Mouse (Mus musculus): ENCODE measurements around the gene C2cd3. TPM values are rescaled to one million over a fixed set of nuclear protein-coding genes. Genes with fewer than 3 reads are reported as not detected.
"Not testable (repeated sequence)": the region's sequence is repeated elsewhere in the genome, so short reads cannot be mapped to it uniquely, and the experiment has no call there.

The C2cd3 gene
- polyA plus RNA-seq, 1 experiment from 2014 or later: 7.5 TPM

- no peaks in the 10 kb centered on the region for H3K9me3 ChIP-seq (ENCODE audit: low read length)
- no peak for ATAC-seq
- H3K36me3 ChIP-seq (ENCODE audit: insufficient read depth, low read length): no peaks in the 10 kb centered on the region
- no peaks in the 10 kb centered on the region for H3K27me3 ChIP-seq (replicated peaks; ENCODE audit: insufficient read depth, low read length)
- H3K9ac ChIP-seq (replicated peaks; ENCODE audit: low read depth): no peak overlapping the region
- TF ChIP-seq EP300 (IDR thresholded peaks at IDR 0.05) (no peak), CTCF (IDR thresholded peaks at IDR 0.05) (no peak)
- DNase-seq (ENCODE audit: low spot score): no peak
- no peak overlapping the region for H3K4me2 ChIP-seq (replicated peaks; ENCODE audit: low read depth, low read length)
- 69% methylated on average over 20 of the region's 20 CpGs for WGBS
- H3K4me3 ChIP-seq (ENCODE audit: low read depth, low read length): no peak overlapping the region
- no peak overlapping the region for H3K27ac ChIP-seq (ENCODE audit: low read length)
- H3K4me1 ChIP-seq (ENCODE audit: insufficient read depth, low read depth, low read length): peaks cover 6% of the 10 kb centered on the region; the same call in 1 of the 2 replicates
These were observed 107.2 kb downstream of the C2cd3 start for GRCm38 (mm10) chr7:100479100-100479822.

- WGBS: 61% methylated on average over 15 of the region's 15 CpGs
- ATAC-seq (peak; percentile 33; the same call in 1 of the 2 replicates), DNase-seq (ENCODE audit: low spot score) (peak; percentile 28)
- no peak overlapping the region for H3K27ac ChIP-seq (ENCODE audit: low read length)
- H3K4me1 ChIP-seq (ENCODE audit: insufficient read depth, low read depth, low read length): peaks cover 3% of the 10 kb centered on the region; the same call in 1 of the 2 replicates
- no peaks in the 10 kb centered on the region for H3K36me3 ChIP-seq (ENCODE audit: insufficient read depth, low read length)
- H3K9me3 ChIP-seq (ENCODE audit: low read length): no peaks in the 10 kb centered on the region
- H3K4me2 ChIP-seq (replicated peaks; ENCODE audit: low read depth, low read length): no peak overlapping the region
- no peak overlapping the region for H3K9ac ChIP-seq (replicated peaks; ENCODE audit: low read depth)
- no peaks in the 10 kb centered on the region for H3K27me3 ChIP-seq (replicated peaks; ENCODE audit: insufficient read depth, low read length)
- H3K4me3 ChIP-seq (ENCODE audit: low read depth, low read length): no peak overlapping the region
- TF ChIP-seq EP300 (IDR thresholded peaks at IDR 0.05): no peak
- TF ChIP-seq CTCF (IDR thresholded peaks at IDR 0.05): no peak
These were observed 107.8 kb downstream of the C2cd3 start for GRCm38 (mm10) chr7:100479823-100480164.

- 81% methylated on average over 17 of the region's 17 CpGs for WGBS
- ATAC-seq: no peak
- TF ChIP-seq EP300 (IDR thresholded peaks at IDR 0.05) (no peak), CTCF (IDR thresholded peaks at IDR 0.05) (no peak)
These were observed 108.1 kb downstream of the C2cd3 start for GRCm38 (mm10) chr7:100480175-100480574.

GRCm38 (mm10) chr7:100482046-100482445 is 110.0 kb downstream of the C2cd3 start:
- not testable (repeated sequence) for H3K36me3 ChIP-seq (ENCODE audit: insufficient read depth, low read length); H3K9me3 ChIP-seq (ENCODE audit: low read length); H3K27me3 ChIP-seq (replicated peaks; ENCODE audit: insufficient read depth, low read length); H3K27ac ChIP-seq (ENCODE audit: low read length); H3K9ac ChIP-seq (replicated peaks; ENCODE audit: low read depth); H3K4me3 ChIP-seq (ENCODE audit: low read depth, low read length); DNase-seq (ENCODE audit: low spot score); ATAC-seq; H3K4me2 ChIP-seq (replicated peaks; ENCODE audit: low read depth, low read length); H3K4me1 ChIP-seq (ENCODE audit: insufficient read depth, low read depth, low read length)
- WGBS: 73% methylated on average over 2 of the region's 2 CpGs

More at GRCm38 (mm10) chr7:100480175-100480574, 108.1 kb downstream of the C2cd3 start:
- H3K36me3 ChIP-seq (ENCODE audit: insufficient read depth, low read length): no peaks in the 10 kb centered on the region
- H3K4me1 ChIP-seq (ENCODE audit: insufficient read depth, low read depth, low read length): no peaks in the 10 kb centered on the region
- DNase-seq (ENCODE audit: low spot score): no peak
- H3K27ac ChIP-seq (ENCODE audit: low read length): no peak overlapping the region
- no peaks in the 10 kb centered on the region for H3K27me3 ChIP-seq (replicated peaks; ENCODE audit: insufficient read depth, low read length)
- no peak overlapping the region for H3K4me2 ChIP-seq (replicated peaks; ENCODE audit: low read depth, low read length)
- H3K4me3 ChIP-seq (ENCODE audit: low read depth, low read length): no peak overlapping the region
- H3K9me3 ChIP-seq (ENCODE audit: low read length): no peaks in the 10 kb centered on the region
- no peak overlapping the region for H3K9ac ChIP-seq (replicated peaks; ENCODE audit: low read depth)

GRCm38 (mm10) chr7:100484493-100484892 is 112.5 kb downstream of the C2cd3 start:
- WGBS: 70% methylated on average over 5 of the region's 5 CpGs
- H3K4me2 ChIP-seq (replicated peaks; ENCODE audit: low read depth, low read length): no peak overlapping the region
- ATAC-seq (no peak), DNase-seq (ENCODE audit: low spot score) (peak; percentile 25)
- no peaks in the 10 kb centered on the region for H3K4me1 ChIP-seq (ENCODE audit: insufficient read depth, low read depth, low read length)
- TF ChIP-seq CTCF (IDR thresholded peaks at IDR 0.05) (no peak), EP300 (IDR thresholded peaks at IDR 0.05) (no peak)
- H3K9me3 ChIP-seq (ENCODE audit: low read length): no peaks in the 10 kb centered on the region
- no peaks in the 10 kb centered on the region for H3K36me3 ChIP-seq (ENCODE audit: insufficient read depth, low read length)
- H3K9ac ChIP-seq (replicated peaks; ENCODE audit: low read depth): no peak overlapping the region
- H3K27ac ChIP-seq (ENCODE audit: low read length): no peak overlapping the region
- no peak overlapping the region for H3K4me3 ChIP-seq (ENCODE audit: low read depth, low read length)
- H3K27me3 ChIP-seq (replicated peaks; ENCODE audit: insufficient read depth, low read length): no peaks in the 10 kb centered on the region

GRCm38 (mm10) chr7:100487301-100487700 is 115.3 kb downstream of the C2cd3 start:
- H3K4me2 ChIP-seq (replicated peaks; ENCODE audit: low read depth, low read length): no peak overlapping the region
- no peak overlapping the region for H3K9ac ChIP-seq (replicated peaks; ENCODE audit: low read depth)
- H3K27me3 ChIP-seq (replicated peaks; ENCODE audit: insufficient read depth, low read length): no peaks in the 10 kb centered on the region
- H3K36me3 ChIP-seq (ENCODE audit: insufficient read depth, low read length): no peaks in the 10 kb centered on the region
- DNase-seq (ENCODE audit: low spot score): no peak
- 74% methylated on average over 2 of the region's 2 CpGs for WGBS
- H3K9me3 ChIP-seq (ENCODE audit: low read length): no peaks in the 10 kb centered on the region
- TF ChIP-seq EP300 (IDR thresholded peaks at IDR 0.05) (no peak), CTCF (IDR thresholded peaks at IDR 0.05) (no peak)
- no peak overlapping the region for H3K4me3 ChIP-seq (ENCODE audit: low read depth, low read length)
- ATAC-seq: no peak
- H3K4me1 ChIP-seq (ENCODE audit: insufficient read depth, low read depth, low read length): no peaks in the 10 kb centered on the region
- H3K27ac ChIP-seq (ENCODE audit: low read length): no peak overlapping the region

Data from lung, postnatal 0 days (tissue).